Mouse (Mus musculus): Measurements from ENCODE around the gene Mx1. TPM values are rescaled to one million over a fixed set of nuclear protein-coding genes. Genes with fewer than 3 reads are reported as not detected.

Mx1 gene
- 0.12 and 0.46 TPM in 2 replicates for polyA plus RNA-seq (2016; fragmentation: Nextera tagmentation; extraction: Ambion mirVana)

DNA sequence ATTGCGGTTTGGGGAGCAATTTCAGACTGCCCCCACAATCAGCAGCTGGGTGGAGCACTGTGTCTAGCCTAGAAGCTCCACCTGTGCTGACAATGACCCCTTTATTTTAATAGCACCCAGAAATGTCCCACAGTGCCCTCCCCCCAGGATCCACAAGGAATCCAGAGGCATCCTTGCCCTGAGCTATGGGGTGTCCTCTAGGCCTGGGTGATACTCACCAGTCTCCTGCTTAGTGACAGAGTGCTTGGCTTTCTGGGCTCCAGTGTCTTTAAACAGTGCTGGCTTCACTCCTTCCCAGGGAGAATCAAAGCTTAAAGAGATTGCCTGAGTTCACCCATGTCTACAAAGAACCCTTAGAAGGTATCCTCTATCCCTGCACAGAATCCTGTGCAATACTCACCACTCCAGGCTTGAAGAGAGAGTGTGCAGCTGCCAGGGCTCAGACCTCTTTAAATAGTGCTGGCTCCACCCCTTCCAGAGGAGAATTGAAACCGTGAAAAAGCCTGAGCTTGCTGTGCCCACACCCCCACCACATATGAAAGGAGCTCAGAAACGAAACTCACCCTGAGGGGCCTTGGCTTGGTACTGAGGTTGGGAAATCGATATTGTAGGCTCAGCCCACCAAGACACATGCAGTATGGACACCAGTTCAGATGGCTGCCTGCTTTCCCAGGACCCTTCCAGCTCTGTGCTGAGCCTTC lies at the start of gene Mx1:
Gene Mx1, minus strand, starts transcription at position 427 of the 701 bp plus-strand sequence.
- Histone ChIP-seq H3K36me3 (replicated peaks) (no peaks in the 10 kb centered on the region), H3K27ac (no peak within 1 kb of the TSS), H3K4me2 (no peak within 1 kb of the TSS), H3K27me3 (no peaks in the 10 kb centered on the region), H3K9ac (no peak within 1 kb of the TSS), H3K4me3 (replicated peaks) (no peak within 1 kb of the TSS), H3K4me1 (peaks cover 7% of the 10 kb centered on the region), H3K9me3 (no peaks in the 10 kb centered on the region)
- 16% methylated on average over 4 of the region's 4 CpGs for WGBS
- ATAC-seq (ENCODE audit: low FRiP score) = peak; percentile 55; the same call in 1 of the 2 replicates

- H3K36me3 ChIP-seq (replicated peaks) = no peaks in the 10 kb centered on the region
- H3K4me2 ChIP-seq = no peak overlapping the region
- no peak overlapping the region for H3K9ac ChIP-seq
- no peak overlapping the region for H3K4me3 ChIP-seq (replicated peaks)
- no peaks in the 10 kb centered on the region for H3K9me3 ChIP-seq
- H3K27me3 ChIP-seq = no peaks in the 10 kb centered on the region
- H3K4me1 ChIP-seq = no peaks in the 10 kb centered on the region
- no peak overlapping the region for H3K27ac ChIP-seq
- 87% methylated on average over 12 of the region's 12 CpGs for WGBS
- ATAC-seq (ENCODE audit: low FRiP score) = no peak
These were observed 49.6 kb upstream of the Mx1 start for GRCm38 (mm10) chr16:97512347-97512751.

DNA sequence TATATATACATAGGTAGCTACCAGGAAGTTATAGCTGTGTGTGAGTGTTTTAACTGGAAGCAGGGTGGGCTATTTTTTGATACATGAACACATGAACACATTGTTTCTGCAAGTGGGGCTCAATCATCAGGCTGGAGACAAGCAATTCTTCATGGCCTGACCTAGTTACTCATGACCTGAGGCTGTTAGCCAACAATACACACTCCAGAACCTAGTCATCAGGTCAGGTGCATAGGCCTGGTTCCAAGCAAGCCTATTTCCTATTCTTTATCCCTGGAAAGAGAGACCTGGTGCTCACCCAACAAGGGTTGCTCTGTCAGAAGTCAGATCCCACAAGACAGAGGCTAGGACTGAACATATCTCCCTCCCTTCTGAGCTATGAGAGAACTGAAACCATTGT lies 48.8 kb upstream of the Mx1 start:
- ATAC-seq (ENCODE audit: low FRiP score) = no peak
- no peak overlapping the region for H3K9ac ChIP-seq

DNA sequence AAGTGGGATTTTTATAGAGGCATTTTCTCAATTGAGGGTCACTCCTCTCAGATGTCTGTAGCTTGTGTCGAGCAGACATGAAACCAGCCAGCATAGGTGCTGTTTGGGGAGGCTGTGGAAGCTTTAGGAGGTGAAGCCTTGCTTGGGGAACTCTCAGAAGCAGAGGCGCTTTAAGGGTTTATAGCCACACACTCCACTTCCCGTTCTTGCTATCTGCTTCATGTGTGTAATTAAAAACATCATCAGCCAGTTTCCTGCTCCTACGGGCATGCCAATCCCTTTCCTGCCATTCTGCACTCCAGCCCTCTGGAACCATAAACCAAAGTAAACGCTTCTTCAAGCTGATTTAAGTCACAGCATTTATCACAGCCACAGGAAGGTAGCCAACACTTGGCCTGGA lies 48.1 kb upstream of the Mx1 start:
- WGBS = 76% methylated on average over 5 of the region's 5 CpGs
- H3K4me1 ChIP-seq = no peaks in the 10 kb centered on the region
- no peak for ATAC-seq (ENCODE audit: low FRiP score)
- H3K36me3 ChIP-seq (replicated peaks) = no peaks in the 10 kb centered on the region
- H3K4me2 ChIP-seq = no peak overlapping the region
- H3K27ac ChIP-seq = no peak overlapping the region
- H3K27me3 ChIP-seq = no peaks in the 10 kb centered on the region
- no peak overlapping the region for H3K9ac ChIP-seq
- no peak overlapping the region for H3K4me3 ChIP-seq (replicated peaks)
- H3K9me3 ChIP-seq = no peaks in the 10 kb centered on the region

More for the DNA sequence above, 48.8 kb upstream of the Mx1 start:
- Histone ChIP-seq H3K9me3 (no peaks in the 10 kb centered on the region), H3K27me3 (no peaks in the 10 kb centered on the region), H3K4me1 (no peaks in the 10 kb centered on the region), H3K36me3 (replicated peaks) (no peaks in the 10 kb centered on the region), H3K4me3 (replicated peaks) (no peak overlapping the region), H3K4me2 (no peak overlapping the region), H3K27ac (no peak overlapping the region)

GRCm38 (mm10) chr16:97507783-97508182 lies 45.1 kb upstream of the Mx1 start:
- no peak overlapping the region for H3K4me3 ChIP-seq (replicated peaks)
- ATAC-seq (ENCODE audit: low FRiP score) = no peak

DNA sequence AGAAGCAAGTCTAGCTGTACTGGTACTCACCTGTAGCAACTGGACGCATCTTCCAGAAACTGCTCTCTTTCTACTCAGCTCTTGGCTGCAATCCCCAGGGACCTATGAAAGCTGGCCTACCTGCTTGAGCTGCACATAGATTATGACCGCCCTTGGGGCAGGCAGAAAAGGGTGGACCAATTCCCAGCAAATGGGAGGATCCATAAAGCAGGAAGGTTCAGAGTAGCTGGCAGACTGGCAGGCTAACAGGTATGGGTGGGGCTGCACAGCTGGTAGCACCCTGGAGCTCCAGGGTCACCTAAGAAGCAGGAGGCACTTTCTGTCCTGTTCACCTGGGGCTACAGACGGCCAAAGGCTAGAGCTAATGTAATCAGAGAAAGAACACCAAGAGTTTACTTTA lies 42.1 kb upstream of the Mx1 start:
- Histone ChIP-seq H3K36me3 (replicated peaks) (no peaks in the 10 kb centered on the region), H3K27ac (no peak overlapping the region), H3K4me3 (replicated peaks) (no peak overlapping the region), H3K4me1 (no peaks in the 10 kb centered on the region), H3K9me3 (no peaks in the 10 kb centered on the region), H3K9ac (no peak overlapping the region), H3K27me3 (no peaks in the 10 kb centered on the region), H3K4me2 (no peak overlapping the region)
- WGBS = 87% methylated on average over 3 of the region's 3 CpGs
- no peak for ATAC-seq (ENCODE audit: low FRiP score)

More at GRCm38 (mm10) chr16:97507783-97508182, 45.1 kb upstream of the Mx1 start:
- H3K36me3 ChIP-seq (replicated peaks) = no peaks in the 10 kb centered on the region
- no peaks in the 10 kb centered on the region for H3K9me3 ChIP-seq
- H3K4me1 ChIP-seq = no peaks in the 10 kb centered on the region
- no peak overlapping the region for H3K4me2 ChIP-seq
- H3K9ac ChIP-seq = no peak overlapping the region
- H3K27ac ChIP-seq = no peak overlapping the region
- H3K27me3 ChIP-seq = no peaks in the 10 kb centered on the region

DNA sequence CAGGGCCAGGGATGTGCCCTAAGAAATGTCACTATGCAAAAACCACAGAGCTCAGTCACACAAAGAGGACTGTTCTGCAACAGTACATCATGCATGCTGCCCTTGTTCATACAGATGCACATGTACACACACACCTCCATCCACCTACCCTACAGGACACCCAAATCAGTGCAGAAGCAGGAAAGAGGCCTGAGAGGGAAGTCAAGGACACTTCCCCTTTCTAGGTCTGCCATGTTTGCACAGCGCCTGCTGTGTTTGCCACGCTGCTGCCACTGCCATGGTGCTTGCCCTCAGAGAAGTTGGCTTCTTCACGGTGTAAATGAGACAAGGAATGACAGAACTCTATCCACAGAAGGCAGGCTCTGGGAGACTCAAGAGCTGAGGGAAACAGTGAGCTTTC lies 41.1 kb upstream of the Mx1 start:
- Histone ChIP-seq H3K4me1 (no peaks in the 10 kb centered on the region), H3K36me3 (replicated peaks) (no peaks in the 10 kb centered on the region), H3K27ac (no peak overlapping the region), H3K4me3 (replicated peaks) (no peak overlapping the region), H3K9me3 (no peaks in the 10 kb centered on the region), H3K9ac (no peak overlapping the region), H3K4me2 (no peak overlapping the region), H3K27me3 (no peaks in the 10 kb centered on the region)
- ATAC-seq (ENCODE audit: low FRiP score) = no peak
- WGBS = 85% methylated on average over 3 of the region's 3 CpGs

- no peak for ATAC-seq (ENCODE audit: low FRiP score)
- no peaks in the 10 kb centered on the region for H3K9me3 ChIP-seq
- H3K4me3 ChIP-seq (replicated peaks) = no peak overlapping the region
- WGBS = 93% methylated on average over 7 of the region's 7 CpGs
- H3K27me3 ChIP-seq = no peaks in the 10 kb centered on the region
- H3K36me3 ChIP-seq (replicated peaks) = no peaks in the 10 kb centered on the region
- H3K4me1 ChIP-seq = no peaks in the 10 kb centered on the region
- H3K27ac ChIP-seq = no peak overlapping the region
- no peak overlapping the region for H3K9ac ChIP-seq
- H3K4me2 ChIP-seq = no peak overlapping the region
These were observed 38.2 kb upstream of the Mx1 start for GRCm38 (mm10) chr16:97500901-97501300.

GRCm38 (mm10) chr16:97499450-97499849 lies 36.7 kb upstream of the Mx1 start:
- H3K4me3 ChIP-seq (replicated peaks) = no peak overlapping the region
- no peaks in the 10 kb centered on the region for H3K36me3 ChIP-seq (replicated peaks)
- no peak overlapping the region for H3K9ac ChIP-seq
- 91% methylated on average over 7 of the region's 7 CpGs for WGBS
- no peaks in the 10 kb centered on the region for H3K9me3 ChIP-seq
- no peaks in the 10 kb centered on the region for H3K4me1 ChIP-seq
- H3K27ac ChIP-seq = no peak overlapping the region
- ATAC-seq (ENCODE audit: low FRiP score) = no peak
- no peak overlapping the region for H3K4me2 ChIP-seq
- H3K27me3 ChIP-seq = no peaks in the 10 kb centered on the region

- no peak overlapping the region for H3K27ac ChIP-seq
- no peak overlapping the region for H3K9ac ChIP-seq
- H3K27me3 ChIP-seq = no peaks in the 10 kb centered on the region
- H3K36me3 ChIP-seq (replicated peaks) = no peaks in the 10 kb centered on the region
- H3K4me1 ChIP-seq = no peaks in the 10 kb centered on the region
- no peak overlapping the region for H3K4me2 ChIP-seq
- no peaks in the 10 kb centered on the region for H3K9me3 ChIP-seq
- 92% methylated on average over 3 of the region's 3 CpGs for WGBS
- no peak for ATAC-seq (ENCODE audit: low FRiP score)
- no peak overlapping the region for H3K4me3 ChIP-seq (replicated peaks)
These were observed 35.4 kb upstream of the Mx1 start for GRCm38 (mm10) chr16:97498139-97498538.

DNA sequence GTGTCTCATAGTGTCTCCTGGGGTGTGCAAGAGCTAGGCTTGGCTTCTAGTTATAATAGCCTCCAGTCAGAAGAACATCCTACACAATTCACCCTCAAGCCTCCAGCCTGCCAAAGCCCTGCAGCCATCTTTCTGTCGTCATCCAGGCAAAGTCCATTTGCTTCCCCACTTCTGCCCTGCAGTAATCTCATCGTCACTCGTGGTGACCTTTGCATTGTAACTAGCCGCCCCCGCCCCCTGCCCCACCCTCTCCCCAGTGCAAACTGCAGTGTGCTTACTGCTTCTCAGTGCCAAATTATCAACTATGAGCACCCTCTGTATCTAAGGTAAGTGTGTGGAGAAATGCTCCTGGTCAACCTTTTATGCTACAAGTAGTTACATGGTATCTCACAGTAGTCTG lies 35.0 kb upstream of the Mx1 start:
- Histone ChIP-seq H3K4me3 (replicated peaks) (no peak overlapping the region), H3K9ac (no peak overlapping the region)

DNA sequence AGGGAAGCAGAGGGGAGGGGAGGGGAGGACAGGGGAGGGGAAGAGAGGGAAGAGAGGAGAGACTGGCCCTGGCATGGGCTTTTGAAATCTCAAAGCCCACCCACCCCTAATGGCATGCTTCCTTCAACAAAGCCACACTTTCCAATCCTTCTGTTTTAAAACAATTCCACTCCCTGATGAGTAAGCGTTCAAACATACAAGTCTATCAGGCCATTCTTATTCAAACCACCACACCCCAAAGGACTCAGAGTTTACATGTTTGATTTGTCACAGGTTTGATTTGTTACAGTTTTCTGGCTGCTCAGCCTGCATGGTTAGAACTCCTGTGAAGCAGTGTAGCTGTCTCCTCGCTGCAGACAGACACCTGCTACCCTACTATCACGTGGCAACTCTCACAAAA lies 33.3 kb upstream of the Mx1 start:
- ATAC-seq (ENCODE audit: low FRiP score) = no peak
- Histone ChIP-seq H3K9ac (no peak overlapping the region), H3K4me2 (no peak overlapping the region), H3K4me3 (replicated peaks) (no peak overlapping the region), H3K9me3 (no peaks in the 10 kb centered on the region), H3K27ac (no peak overlapping the region), H3K4me1 (no peaks in the 10 kb centered on the region), H3K36me3 (replicated peaks) (no peaks in the 10 kb centered on the region), H3K27me3 (no peaks in the 10 kb centered on the region)
- 50% methylated on average over 3 of the region's 3 CpGs for WGBS

More for the DNA sequence above, 35.0 kb upstream of the Mx1 start:
- no peaks in the 10 kb centered on the region for H3K36me3 ChIP-seq (replicated peaks)
- no peaks in the 10 kb centered on the region for H3K4me1 ChIP-seq
- no peaks in the 10 kb centered on the region for H3K9me3 ChIP-seq
- no peak overlapping the region for H3K4me2 ChIP-seq
- WGBS = 69% methylated on average over 5 of the region's 5 CpGs
- H3K27ac ChIP-seq = no peak overlapping the region
- no peaks in the 10 kb centered on the region for H3K27me3 ChIP-seq
- ATAC-seq (ENCODE audit: low FRiP score) = no peak

GRCm38 (mm10) chr16:97492369-97492768 lies 29.7 kb upstream of the Mx1 start:
- Histone ChIP-seq H3K27me3 (no peaks in the 10 kb centered on the region), H3K27ac (no peak overlapping the region), H3K4me1 (no peaks in the 10 kb centered on the region), H3K4me3 (replicated peaks) (no peak overlapping the region), H3K9me3 (no peaks in the 10 kb centered on the region), H3K9ac (no peak overlapping the region), H3K4me2 (no peak overlapping the region), H3K36me3 (replicated peaks) (no peaks in the 10 kb centered on the region)
- no peak for ATAC-seq (ENCODE audit: low FRiP score)
- WGBS = 89% methylated on average over 1 of the region's 1 CpGs
